Mouse (Mus musculus): ENCODE results near the gene Dlg2.

Dlg2 gene

GRCm38 (mm10) chr7:90539481-90540402 lies 63.3 kb downstream of the Dlg2 start:
- in situ Hi-C loops (cut with MboI, MseI) = no loop called here

GRCm38 (mm10) chr7:90540811-90541323 lies 64.4 kb downstream of the Dlg2 start:
- in situ Hi-C loops (cut with MboI, MseI) = no loop called here

- in situ Hi-C loops (cut with MboI, MseI) = no loop called here
Observed at GRCm38 (mm10) chr7:90553399-90553798, 76.9 kb downstream of the Dlg2 start.

DNA sequence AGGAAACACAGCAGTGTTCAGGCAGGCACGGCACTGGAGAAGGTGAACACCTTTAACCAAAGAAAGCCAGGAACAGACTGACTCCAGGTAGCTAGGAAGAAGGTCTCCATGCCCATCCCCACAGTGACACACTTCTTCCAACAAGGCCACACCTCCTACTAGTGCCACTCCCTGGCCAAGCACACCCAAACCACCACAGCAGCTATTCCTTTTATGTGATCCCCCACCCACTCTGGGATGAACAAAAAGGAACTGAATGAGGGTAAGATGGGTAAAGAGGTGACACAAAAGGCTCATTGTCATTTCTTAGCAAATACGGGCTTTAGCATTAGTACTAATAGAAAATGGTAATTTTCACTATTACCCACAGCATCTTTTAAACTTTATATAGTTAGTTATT lies 77.9 kb downstream of the Dlg2 start:
- in situ Hi-C loops (cut with MboI, MseI) = no loop called here

GRCm38 (mm10) chr7:90569130-90569529 lies 92.7 kb downstream of the Dlg2 start:
- in situ Hi-C loops (cut with MboI, MseI) = no loop called here

DNA sequence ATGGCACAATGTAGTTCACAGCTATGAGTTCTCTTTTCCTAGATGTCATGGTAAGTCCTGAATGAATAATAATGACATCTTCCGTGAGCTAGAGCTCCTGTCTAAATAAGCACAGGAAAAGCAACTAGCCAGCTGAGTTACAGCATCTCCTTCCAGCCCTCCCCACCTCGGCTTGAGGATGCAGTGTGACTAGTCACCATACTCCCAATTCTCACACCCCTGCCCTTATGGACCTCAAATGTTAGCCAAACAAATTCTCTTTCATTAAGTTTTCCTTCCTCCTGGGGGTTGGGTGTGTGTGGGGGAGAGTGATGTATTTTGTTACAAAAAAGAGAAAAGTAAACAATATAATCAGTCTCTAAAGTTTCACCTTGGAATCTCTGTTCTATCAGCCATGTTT lies 111.3 kb downstream of the Dlg2 start:
- in situ Hi-C loops (cut with MboI, MseI) = no loop called here

GRCm38 (mm10) chr7:90588318-90588717 lies 111.8 kb downstream of the Dlg2 start:
- in situ Hi-C loops (cut with MboI, MseI) = no loop called here

DNA sequence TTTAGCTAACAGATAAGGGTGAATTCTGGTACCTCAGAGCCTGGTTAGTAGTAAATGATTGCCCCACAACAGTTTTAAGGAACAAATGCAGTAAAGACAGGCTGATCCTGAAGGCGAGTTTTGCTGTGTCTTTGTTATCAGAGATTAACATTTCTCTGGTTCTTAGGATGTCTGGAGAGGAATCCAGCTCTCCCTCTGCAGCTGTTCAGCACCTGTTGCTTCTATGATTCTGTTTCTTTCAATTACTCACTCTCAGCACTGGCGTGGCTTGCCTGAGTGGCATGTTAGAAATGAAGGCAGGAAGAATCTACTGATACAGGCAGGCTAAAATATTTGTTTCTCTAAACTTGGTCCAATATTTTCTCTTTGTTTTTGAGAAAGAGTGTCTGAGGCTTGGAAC lies 133.3 kb downstream of the Dlg2 start:
- in situ Hi-C loops (cut with MboI, MseI) = no loop called here

DNA sequence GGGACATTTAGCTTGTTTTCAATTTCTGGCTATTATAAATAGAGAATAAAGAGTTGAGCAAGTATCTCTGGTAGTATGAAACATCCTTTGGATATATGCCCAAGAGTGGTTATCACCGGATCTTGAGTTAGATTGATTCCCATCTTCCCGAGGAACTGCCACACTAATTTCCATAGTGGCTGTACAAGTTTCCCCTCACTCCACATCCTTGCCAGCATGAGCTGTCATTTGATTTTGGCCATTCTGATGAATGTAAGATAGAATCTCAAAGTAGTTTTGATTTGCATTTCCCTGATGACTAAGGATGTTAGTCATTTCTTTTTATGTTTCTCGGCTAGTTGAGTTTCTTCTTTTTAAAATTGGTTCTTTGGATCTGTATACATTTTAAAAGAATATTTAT lies 154.1 kb downstream of the Dlg2 start:
- in situ Hi-C loops (cut with MboI, MseI) = no loop called here

GRCm38 (mm10) chr7:90649512-90649911 lies 173.0 kb downstream of the Dlg2 start:
- in situ Hi-C loops (cut with MboI, MseI) = no loop called here

DNA sequence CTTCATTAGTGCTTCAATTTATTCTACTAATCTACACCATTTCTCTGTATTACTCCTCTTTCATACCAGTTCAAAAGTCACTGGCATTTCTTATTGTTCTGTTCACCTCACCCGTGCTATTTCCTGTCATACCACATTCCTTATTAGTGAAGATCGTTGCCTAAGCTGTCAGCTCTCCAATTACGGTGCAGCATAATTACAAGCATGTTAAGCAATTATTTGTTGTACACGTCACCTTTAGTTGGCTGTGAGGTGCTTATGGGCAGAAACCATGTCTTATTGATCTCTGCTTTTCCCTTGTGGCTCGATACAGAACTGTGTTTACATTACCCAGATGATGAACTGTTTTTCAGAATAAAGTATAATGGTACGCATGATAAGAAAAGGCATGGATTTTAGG lies 174.7 kb downstream of the Dlg2 start:
- in situ Hi-C loops (cut with MboI, MseI) = no loop called here

GRCm38 (mm10) chr7:90651611-90652010 lies 175.1 kb downstream of the Dlg2 start:
- in situ Hi-C loops (cut with MboI, MseI) = no loop called here

- in situ Hi-C loops (cut with MboI, MseI) = no loop called here
Observed at GRCm38 (mm10) chr7:90658593-90658992, 182.1 kb downstream of the Dlg2 start.

DNA sequence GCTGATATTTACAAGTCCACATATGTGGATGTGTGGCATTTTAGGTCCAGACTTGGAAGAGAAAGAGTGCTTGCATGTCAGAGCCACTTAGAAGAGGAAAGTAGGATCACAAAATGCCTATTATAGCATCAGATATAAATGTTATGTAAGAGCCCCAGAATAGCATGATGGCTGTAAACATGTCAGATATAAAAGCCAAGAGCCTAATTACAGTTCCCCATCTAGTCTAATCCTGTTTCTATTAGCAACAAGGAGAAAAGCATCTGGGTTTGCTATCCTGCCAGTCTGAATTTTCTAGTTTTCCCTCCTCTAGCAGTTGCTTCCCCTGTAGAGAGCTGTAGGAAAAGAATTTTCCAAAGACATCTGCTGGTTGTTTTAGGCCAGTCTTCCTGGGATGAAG lies 217.6 kb downstream of the Dlg2 start:
- in situ Hi-C loops (cut with MboI, MseI) = no loop called here

DNA sequence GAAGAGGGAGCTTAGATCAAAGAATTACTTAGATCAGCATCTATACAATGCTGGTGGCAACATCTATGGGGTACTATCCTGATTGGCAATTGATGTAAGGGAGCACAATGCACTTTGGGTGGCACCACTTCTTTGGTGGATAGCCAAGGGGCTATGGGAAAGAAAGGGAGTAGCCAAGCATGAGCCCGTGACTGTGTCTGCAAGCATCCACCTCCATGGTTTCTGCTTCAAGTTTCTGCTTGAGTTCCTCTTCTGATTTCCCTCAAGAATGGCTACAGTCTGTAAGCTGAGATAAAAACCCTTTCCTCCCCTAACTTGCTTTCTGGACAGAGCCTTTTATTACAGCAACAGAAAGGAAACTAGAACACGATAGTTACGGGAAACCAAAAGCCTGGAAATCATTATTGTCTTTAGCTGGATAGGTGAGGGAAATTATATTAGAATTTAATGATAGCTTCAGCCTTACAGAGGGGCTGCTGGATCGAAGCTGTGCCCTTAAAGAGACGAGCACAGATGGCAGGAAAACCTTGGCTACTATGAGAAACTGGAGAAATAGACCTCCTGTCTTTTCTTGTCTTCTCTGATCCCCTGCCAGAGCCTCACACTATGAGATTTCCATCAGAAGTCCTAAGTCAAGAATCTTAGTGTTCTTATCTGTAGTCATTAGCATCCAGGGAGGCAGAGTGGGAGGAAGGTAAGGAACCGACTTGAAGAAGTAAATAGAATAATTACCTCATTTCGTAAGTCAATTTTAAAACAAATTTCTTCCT lies 219.9 kb downstream of the Dlg2 start:
- in situ Hi-C loops (cut with MboI, MseI) = no loop called here

- in situ Hi-C loops (cut with MboI, MseI) = no loop called here
Observed at GRCm38 (mm10) chr7:90703163-90703852, 226.8 kb downstream of the Dlg2 start.

- in situ Hi-C loops (cut with MboI, MseI) = no loop called here
Observed at GRCm38 (mm10) chr7:90703951-90704350, 227.5 kb downstream of the Dlg2 start.

DNA sequence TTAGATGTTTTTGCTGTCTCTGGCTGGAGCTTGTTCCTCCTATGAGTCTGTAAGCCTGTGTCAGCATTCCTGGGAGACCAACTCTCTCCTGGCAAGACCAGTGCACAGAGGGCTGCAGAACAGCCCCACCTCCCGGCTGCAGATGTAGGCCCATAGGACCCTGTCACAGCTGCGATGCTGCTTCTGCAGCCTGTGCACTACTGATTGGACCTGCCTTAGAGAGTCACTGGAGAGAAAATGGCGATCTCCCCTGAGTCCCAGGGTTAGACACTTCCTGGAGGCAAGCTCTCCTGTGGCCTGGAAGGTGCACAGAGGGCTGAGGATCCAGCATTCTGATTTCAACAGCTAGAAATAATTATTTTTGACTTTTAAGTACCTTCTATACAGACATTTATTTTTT lies 257.6 kb downstream of the Dlg2 start:
- in situ Hi-C loops (cut with MboI, MseI) = no loop called here

DNA sequence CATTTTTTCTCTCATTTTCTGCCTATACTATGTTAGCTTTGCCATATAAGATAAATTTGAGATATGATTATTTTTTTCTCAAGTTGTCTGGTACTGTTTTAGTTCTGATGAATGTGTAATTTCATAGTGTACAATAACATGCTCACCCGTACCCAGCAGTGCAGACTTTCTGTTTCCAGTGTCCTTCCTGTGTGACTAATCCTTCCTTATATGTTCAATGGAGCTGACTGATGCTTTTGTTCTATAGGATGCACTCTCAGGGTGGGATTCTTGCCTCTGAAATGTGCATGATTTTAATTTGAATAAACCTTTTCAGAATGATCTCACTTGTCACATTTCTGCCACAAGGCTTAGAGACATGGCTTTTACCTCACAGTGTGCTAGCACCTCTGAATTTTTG lies 259.9 kb downstream of the Dlg2 start:
- in situ Hi-C loops (cut with MboI, MseI) = no loop called here

DNA sequence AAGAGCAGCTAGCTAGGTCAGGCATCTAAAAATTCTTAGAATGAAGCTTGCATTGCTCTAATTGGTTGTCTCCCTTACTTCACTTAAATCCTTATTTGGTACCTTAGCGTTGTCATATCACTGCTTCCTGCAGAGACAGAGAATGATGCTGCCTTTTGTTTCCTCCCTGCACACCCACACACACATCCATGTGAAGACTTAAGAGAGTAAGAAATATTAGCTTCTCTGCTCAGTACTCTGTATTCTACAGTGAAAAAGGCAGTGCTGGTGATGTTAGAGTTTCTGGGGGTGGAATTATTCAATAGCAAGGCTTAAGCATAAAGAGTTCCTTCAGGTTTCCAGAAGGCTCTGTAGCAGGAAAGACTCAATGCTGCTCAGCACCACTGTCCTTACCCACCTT lies 272.2 kb downstream of the Dlg2 start:
- in situ Hi-C loops (cut with MboI, MseI) = no loop called here

DNA sequence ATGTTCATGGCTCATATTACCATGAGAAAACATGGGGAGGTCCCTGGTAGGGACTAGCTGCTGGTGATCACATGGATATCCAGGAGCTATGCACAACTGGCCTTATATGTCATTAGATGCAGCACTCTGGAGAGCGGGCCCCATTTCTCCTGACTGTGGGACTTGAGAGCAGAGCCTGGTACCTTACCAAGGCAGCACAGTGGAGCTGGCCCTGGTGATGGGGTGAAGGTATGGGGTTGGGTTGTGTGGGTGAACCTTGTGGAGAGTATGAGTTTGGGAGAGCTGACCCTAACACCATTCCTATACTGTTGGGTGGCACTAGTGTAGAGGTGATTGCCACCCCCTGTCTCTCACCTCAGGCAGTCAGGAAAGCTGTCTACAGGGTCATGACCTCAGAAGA lies 311.5 kb downstream of the Dlg2 start:
- in situ Hi-C loops (cut with MboI, MseI) = no loop called here

- in situ Hi-C loops (cut with MboI, MseI) = no loop called here
Observed at GRCm38 (mm10) chr7:90791522-90791921, 315.1 kb downstream of the Dlg2 start.
